Mouse (Mus musculus) gastrocnemius, adult 18-20 months (tissue): ENCODE data around the gene Tsc1. TPM values are rescaled to one million over a fixed set of nuclear protein-coding genes. Genes with fewer than 3 reads are reported as not detected.

ENCODE experiments used
- DNase-seq: peaks from one replicate; pipeline ENCODE4 v3.0.0; 2021; ENCODE audit warnings: low spot score
- total RNA-seq, 2 experiments: library from RNA; stranded (reverse); gene quantifications; 2 replicates each; pipeline ENCODE4 v1.2.3; 2021

Gene Tsc1
- total RNA-seq, 2 experiments from 2014 or later = 40.6 to 45.6 TPM

DNA sequence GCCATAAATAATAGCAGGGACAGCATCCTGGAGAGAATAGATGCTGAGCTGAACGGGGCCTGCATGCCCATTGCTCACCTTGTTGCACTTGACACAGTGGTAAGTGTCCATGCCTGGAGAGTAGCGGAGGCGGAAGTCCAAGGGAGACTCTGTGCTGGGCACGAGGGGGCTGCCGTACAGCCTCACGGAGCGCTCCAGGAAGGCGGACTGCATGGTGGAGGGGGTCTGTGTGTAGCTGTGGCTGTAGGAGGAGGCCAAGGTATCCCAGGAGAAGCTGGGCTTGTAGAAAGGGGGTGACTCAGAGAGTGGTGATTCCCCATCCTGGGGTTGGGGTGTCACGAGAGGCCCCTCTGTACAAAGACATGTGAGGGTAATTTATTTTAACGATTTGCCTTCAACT lies 27.4 kb upstream of the Tsc1 start:
- DNase-seq = no peak

DNA sequence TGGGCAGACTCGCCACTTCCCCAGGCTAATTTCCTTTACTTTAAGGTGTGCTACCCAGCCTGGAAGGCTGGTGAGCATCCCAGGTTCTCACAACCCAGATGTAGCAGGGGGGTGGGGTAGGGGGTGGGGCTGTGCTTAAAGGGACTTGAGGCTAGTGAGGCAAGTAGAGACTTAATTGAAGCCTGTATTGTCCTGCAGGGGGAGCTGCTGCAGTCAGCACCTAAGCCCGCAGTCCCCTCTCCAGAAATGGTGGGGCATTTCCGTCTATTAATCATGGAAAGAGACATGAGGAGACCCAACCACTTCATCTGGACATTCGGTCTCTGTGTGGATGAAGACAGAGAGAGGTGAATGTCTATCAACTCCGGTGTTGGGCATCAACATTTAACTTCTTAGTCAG lies 24.7 kb upstream of the Tsc1 start:
- no peak for DNase-seq

DNA sequence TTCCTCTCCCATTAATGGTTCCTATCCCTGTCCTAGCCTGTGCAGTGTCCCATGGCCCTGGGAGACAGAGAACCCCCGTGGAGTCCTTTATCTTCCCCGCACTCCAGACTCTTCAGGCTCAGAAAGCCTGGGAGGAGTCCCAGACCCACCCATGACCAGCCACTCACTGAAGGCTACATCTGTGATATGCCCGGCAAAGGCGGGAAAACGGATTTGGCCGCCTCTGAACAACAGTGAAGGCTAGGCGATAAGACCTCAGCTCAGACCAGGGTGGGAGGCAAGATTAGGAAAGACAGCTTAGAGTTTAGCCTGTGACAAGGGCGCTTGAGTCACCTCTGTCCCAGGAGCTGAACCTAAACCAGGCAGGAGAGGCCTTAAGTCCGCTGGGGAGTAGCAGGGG lies 24.2 kb upstream of the Tsc1 start:
- no peak for DNase-seq

DNA sequence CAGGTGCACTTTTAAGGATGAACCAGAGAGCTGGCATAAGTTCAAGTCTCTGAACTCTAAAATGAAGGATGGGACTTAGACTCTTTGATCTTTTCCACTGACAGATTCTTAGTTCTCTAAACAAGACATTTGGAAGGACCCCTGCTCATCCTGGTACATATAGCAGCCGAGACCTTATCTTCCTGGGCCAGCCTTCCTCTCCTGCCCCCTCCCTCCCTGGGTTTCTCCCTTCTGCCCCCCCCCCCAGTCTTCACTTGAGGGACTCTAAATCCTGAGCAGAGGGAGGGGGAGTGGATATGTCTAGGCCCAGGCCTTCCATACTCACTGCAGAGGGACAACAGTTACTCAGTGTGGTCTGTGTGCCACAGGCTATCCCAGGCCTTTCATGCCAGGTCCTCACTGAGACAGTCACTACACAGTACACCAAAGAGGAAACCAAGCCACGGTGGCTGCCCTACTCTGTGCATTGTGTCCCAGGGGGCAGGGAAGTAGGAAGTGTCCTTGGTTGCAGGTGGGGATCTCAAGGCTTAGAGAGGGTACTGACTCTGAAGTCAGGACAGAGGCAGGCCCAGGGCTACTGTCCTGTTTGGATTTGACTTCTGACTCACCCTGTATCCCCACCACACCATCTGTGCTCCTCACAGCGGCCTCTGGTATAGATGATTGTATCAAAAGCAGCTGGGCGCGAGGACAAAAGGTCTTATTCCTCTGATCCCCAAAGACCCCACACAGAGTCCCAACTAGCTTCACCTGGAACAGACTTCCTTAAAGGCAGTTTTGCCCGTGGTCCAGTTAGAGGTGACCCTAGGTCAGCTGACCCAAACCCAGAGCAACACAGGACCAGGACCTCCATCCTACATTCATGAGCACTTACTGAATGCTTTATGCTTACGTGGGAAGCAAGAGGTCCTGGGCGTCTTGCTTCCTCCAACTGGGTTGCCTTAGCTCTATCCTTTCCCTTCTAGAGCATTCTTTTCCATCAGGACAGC lies 23.2 kb upstream of the Tsc1 start:
- DNase-seq = no peak

DNA sequence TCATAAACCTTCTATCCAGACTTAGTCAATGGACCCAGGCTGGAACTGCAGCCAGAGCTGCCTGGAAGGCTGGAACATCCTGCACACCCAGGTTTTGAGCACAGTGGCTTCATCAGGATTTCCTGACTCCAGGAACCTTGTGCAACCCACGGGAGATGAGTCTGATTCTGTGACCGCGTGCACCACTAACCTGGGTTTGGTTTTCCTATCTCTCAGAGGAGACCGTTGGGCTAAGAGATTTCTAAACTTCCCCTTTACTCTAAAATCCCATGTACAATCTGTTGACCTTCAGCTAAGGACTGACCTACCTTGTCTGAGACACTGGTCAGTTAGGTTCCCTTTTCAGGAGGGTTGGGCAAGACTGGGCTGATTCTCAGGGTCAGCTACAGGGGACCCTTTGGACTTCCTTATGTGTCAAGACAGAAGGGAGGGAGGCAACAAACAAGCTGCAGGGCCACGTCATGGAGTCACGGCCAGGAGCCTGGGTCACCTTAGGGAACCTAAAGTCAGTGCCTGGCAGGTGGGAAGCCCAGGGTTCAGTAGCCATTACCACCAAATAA lies 22.2 kb upstream of the Tsc1 start:
- no peak for DNase-seq

DNA sequence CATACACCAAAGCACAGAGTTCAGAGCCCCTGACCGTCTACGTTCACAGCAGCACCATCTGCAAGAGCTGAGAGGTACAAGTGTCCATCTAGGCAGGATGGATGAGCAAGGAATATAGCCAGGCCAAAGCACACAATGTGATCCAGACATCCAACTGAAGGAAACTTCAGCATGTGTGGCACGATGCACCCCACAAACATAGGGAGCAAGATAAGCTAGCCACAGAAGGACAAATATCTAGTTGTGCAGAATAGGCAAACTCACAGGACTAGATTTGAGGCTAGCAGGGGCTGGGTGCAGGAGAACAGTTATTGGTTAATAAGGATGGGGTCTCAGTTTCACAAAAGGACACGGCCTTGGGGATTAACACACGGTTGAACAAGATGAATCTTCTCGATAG lies 21.7 kb upstream of the Tsc1 start:
- DNase-seq = no peak

DNA sequence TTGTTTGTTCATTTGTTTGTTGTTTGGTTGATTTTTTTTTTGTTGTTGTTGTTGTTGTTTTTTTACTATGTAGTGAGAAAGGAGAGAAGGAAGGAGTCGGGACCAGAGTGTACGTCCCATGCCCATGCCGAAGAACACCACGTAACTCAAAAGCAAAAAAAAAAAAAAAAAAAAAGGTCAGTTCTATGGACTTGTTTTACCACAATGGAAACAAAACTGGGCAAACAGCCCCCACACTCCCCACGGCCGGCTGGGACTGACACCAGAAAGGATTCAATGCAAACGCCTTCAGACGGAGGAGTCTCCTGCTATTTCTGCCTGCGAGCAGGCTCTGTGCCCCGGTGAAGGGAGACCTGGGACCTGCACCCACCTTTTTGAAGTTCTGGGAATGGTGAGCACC lies 20.5 kb upstream of the Tsc1 start:
- DNase-seq = no peak

DNA sequence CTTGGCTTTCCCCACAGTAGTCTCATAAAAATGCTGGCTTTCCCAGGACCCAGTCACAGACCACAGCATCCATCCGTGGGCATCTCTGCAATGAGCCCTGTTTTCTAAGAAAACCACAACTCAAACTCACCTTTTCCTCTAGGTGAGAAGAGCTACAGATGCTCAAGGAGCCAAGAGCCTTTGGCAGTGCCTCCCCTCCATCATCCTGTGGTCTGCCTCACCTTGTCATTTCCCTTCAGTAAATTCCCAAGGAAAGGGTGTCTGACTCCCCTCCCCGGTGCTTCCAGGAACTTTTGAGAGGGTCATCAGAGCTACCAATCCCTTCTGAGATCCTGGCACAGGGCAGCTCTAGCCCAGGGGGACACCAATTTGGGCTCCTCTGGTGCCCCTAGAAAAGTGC lies 19.9 kb upstream of the Tsc1 start:
- no peak for DNase-seq

DNA sequence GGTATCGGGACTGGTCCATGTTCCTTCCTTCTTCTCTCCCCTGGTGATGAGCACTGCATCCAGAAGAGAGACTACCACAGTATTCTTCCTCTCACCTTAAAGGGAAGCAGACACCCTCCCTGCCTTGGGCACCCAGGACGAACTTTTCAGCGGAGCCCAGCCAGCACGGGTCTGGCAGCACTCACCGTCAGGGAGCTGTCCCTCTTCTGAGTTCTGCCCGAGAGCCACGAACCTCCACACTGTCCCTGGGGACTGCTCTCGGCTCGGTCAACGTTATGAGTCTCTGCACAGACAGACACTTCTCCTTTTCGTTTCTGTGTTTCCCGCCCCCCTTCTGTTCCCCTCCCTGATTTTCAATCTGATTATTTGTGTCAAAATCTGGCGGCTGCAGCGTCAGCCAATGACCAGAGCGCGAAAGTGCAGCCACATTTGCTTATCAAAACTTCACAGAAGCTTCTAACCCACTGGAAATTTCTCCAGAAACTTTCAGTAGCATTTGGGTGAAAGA lies 19.3 kb upstream of the Tsc1 start, which contains the start of gene Gfi1b:
TSS of gene Gfi1b (minus strand) at position 319 of the 508 bp plus-strand sequence.
- DNase-seq = no peak

DNA sequence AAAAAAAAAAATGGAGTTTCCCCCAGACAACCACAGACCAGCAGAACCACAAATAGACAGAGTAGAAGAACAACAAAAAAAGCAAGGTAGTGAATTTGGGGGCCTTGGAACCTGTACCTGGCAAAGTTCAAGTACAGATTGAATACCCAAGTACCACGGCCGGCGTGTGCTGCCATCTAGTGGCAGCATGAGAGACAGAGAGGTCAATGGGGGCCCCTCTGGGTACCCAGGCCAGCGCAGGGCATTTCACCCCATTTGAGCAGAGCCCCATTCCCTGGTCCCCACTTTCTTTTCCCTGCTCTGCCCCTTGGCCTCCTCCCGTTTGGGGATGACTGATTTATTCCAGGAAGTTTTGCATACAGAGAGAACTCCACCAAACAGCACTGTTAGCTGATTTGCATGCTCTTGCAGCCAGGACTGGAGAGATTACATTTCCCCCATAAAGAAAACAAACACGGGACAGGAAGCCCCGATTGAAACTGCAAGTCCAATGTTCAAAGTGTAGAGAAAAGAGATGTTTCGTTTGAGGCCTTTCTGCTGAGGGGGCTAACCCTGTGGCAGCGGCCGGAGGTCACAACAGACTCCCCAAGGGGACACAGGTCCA lies 18.4 kb upstream of the Tsc1 start:
- DNase-seq = no peak

DNA sequence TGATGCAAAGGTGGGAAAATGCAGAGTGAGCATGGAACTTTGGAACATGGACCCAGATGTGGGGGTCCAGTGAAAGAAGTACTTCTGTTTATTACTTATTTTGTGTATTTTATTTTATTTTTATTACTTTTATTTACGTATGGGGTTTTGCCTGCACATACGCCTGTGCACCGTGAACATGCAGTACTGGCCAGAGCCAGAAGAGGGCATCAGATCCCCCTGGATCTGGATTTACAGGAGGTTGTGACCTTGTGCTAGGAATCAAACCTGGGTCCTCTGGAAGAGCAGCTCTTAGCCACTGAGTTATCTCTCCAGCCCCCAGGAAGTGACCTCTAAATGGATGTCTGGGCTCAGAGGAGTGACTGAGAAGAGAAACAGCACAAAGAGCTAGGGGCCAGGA lies 16.2 kb upstream of the Tsc1 start:
- DNase-seq = no peak

DNA sequence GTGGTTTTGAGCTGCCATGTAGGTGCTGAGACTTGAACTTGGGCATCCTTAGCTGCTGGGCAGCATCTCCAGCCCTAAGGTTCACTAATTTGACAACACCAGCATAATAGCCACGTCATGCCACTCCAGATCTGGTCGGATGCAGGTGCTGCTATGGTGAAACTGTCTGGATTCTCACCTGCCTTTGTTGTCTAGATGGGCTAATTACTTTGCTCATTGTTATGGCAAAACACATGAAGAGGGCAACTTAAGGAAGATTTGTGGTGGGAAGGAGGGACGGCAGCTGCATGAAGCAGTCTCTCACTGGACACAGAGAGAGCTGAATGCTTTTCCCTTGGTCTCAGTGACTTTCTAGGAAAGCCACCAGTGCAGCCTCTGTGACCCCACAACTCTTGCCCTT lies 15.0 kb upstream of the Tsc1 start:
- no peak for DNase-seq

DNA sequence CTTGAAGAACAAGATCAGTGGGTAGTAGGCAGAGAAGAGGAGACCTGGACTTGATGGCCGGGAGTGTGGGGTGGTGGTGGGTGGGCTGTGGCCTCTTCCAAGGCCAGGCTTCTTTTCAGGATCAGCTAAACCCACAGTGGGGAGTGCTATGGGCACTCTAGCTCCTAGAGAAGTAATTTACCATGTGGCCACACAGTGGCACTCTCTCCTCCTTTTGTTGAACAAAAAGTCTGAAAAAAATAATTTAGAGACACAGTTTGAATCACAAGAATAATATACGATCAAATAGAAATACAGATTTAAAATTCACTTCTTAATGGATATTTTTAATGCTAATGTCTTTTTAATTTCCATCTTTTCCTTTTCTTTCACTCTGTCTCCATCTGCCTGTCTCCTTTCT lies 13.0 kb upstream of the Tsc1 start:
- DNase-seq = no peak

DNA sequence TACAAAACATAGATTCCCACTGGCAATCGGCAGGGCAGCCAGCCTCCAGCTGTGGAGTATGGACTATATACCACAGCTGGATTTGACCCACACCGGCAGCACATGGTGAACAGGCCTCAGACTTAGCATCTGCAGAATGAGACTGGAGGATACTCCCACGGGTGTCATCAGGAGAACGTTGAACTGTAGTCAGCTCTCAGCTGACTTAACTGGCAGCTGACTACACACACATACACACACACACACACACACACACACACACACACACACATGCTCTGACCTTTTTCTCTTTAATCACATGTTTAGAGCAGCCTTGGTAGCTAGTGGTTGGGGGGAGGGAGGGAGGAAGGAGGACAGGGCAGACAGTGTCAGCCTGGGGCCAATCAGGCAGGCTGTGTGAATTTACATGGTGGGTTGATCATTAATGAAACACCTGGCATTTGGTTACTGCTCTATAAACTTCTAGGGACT lies 11.1 kb upstream of the Tsc1 start:
- DNase-seq = no peak

DNA sequence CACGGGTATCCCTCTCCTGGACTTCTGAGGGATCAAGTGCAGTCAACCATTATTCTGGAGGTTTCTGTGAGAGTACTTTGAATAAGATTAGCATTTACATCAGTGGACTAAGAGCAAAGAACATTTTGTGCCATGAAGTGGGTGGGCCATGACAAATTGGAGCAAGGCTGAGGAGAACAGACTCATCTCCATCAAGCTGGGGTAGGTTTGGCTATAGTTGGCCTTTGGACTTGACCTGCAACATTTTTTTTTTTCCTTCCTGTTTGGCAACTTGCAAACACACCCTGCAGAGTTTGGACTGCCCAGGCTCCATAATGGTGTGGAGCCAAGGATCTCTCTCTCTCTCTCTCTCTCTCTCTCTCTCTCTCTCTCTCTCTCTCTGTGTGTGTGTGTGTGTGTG lies 8.4 kb upstream of the Tsc1 start:
- DNase-seq = no peak

DNA sequence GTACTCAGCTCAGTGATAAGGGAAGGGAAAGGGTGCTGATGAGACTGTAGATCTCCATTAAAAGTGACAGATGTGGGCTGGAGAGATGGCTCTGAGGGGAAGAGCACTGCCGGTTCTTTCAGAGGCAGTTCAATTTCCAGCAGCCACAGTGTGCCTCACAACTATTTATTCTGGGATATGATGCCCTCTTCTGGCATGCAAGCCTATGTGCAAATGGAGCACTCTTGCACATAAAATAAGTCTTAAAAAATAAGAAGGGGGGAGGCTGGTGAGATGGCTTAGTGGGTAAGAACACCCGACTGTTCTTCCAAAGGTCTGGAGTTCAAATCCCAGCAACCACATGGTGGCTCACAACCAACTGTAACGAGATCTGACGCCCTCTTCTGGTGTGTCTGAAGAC lies 7.9 kb upstream of the Tsc1 start:
- DNase-seq = no peak

DNA sequence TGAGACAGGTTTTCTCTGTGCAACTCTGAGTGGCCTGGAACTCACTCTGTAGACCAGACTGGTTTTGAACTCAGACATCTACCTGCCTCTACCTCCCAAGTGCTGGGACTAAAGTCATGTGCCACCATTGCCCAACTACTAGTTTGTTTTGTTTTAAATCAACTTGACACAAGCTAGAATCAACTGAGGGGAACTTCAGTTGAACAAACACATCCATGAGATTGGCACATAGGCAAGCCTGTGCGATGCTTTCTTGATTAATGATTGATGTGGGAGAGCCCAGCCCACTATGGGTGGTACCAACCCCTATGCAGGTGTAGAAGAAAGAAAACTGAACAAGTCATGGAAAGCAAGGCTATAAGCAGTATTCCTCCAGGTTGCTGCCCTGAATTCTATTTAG lies 5.8 kb upstream of the Tsc1 start:
- no peak for DNase-seq

DNA sequence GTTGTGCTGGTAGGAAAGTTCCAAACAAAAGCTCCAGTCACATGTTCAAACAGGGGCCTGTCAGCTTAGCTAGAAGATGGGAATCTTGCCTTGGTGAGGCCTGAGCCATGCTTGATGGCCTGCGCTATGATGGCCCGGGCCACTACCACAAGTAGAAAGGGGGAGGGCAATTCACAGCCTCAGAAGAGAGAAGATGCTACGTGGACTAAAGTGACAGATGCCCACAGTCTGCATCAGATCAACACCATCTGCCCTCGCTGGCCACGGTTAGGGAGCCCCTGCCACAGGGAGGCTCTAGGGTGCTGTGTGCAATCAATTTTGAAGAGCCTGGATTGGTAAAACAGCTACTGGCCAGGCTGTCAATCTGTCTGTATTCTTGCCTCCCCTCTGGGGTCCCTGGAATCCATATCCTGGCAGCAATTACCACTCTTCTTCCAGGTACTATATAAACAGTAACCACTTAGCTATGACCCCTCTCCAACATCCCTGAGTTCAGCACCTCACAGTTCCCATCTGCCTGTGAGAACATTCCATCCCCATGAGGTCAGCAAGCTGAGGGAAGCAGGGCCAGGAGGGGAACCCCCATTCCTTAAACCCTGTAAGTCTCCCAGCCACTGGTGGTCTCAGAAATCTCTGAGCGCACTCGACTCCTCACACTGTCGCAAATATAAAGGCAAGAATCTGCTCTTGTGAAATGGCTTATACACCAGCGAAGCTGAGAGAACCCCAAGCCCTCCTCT lies 3.8 kb upstream of the Tsc1 start:
- no peak for DNase-seq

DNA sequence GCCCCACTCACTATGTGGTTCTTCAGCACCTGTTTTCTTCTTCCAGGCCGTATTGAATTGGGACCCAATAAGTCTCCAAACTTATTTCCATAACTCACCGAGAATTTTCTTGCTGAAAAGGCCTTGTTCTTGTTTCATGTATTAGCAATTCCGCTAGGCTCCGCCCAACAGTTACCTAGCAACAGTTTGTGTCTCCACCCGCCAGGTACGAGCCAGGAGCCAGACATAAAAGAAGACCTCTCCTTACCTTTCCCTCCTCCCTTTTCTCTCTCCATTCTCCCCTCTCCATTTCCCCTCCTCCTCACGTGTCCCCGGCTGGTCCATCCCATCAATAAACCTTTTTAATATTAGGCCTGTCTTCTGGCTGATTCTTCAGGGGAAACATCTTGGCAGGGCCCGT lies 2.7 kb upstream of the Tsc1 start:
- no peak for DNase-seq

DNA sequence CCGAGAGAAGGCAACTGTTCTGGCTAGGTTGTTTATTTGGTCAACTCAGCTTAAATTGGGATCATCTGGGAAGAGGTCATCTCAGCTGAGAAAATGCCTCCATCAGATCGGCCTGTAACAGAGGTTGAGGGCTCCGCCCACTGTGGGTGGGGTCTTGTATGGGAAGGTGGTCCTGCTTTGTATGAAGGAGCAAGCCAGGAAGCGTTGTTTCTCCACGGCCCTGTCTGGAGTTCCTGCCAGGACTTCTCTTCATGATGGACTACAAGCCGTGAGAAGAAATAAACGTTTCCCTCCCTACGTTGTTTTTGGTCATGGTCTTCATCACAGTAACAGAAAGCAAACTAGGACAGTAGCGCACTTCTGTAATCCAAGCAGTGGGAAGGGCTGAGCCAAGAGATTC lies 2.1 kb upstream of the Tsc1 start:
- DNase-seq = no peak

DNA sequence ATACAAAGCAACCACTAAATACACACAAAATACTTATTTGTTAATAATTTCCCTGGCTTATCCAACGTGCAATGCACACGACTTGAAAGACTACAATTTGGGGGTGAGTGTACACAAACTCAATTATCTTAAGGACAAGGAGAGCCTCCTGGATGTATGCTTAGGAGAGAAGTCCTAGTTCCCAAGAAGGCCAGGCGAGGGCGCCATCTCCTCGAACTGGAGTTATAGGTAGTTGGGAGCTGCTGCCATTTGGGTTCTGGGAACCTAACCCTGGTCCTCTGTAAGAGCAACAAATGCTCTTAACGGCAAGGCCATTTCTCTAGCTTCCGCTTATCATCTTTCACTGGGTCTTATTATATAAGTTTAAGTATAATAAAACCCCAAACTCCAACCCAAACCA lies 1.2 kb upstream of the Tsc1 start:
- DNase-seq = peak; percentile 16
